Mouse (Mus musculus) right cerebral cortex, adult 18-20 months (tissue): ENCODE results near the gene Gm21860.
A peak's percentile ranks its signal among the peaks of the same experiment; 100 is the strongest.
"Not testable (repeated sequence)": the region's sequence is repeated elsewhere in the genome, so short reads cannot be mapped to it uniquely, and the experiment has no call there.

Experiments
- DNase-seq: peaks from one replicate; pipeline ENCODE4 v3.0.0; 2022; ENCODE audit warnings: mixed read lengths

Gm21860 gene

GRCm38 (mm10) chrY:90754721-90755120 is at the start of gene Gm21860:
Gene Gm21860 (minus strand): TSS chrY:90754821.
- DNase-seq: not testable (repeated sequence)

GRCm38 (mm10) chrY:90784438-90784837 is 29.8 kb upstream of the Gm21860 start, which contains the start of gene Gm47283:
Gene Gm47283 (plus strand): TSS chrY:90784738.
- not testable (repeated sequence) for DNase-seq

- DNase-seq: not testable (repeated sequence)
These were observed 9.4 kb downstream of the Gm21860 start for GRCm38 (mm10) chrY:90745256-90745655.

GRCm38 (mm10) chrY:90744381-90744981 is 10.1 kb downstream of the Gm21860 start:
- DNase-seq: peak; percentile 93

GRCm38 (mm10) chrY:90743811-90744220 is 10.8 kb downstream of the Gm21860 start:
- no peak for DNase-seq

GRCm38 (mm10) chrY:90743053-90743810 is 11.4 kb downstream of the Gm21860 start:
- DNase-seq: peak; percentile 39

- peak; percentile 12 for DNase-seq
These were observed 12.2 kb downstream of the Gm21860 start for GRCm38 (mm10) chrY:90742261-90743052.

GRCm38 (mm10) chrY:90741452-90742260 is 13.0 kb downstream of the Gm21860 start:
- peak; percentile 62 for DNase-seq

GRCm38 (mm10) chrY:90741006-90741405 is 13.6 kb downstream of the Gm21860 start:
- peak; percentile 54 for DNase-seq

GRCm38 (mm10) chrY:90740013-90740561 is 14.5 kb downstream of the Gm21860 start:
- DNase-seq: peak; percentile 28

GRCm38 (mm10) chrY:90739531-90740012 is 15.0 kb downstream of the Gm21860 start:
- DNase-seq: peak; percentile 63

- DNase-seq: peak; percentile 70
These were observed 15.6 kb downstream of the Gm21860 start for GRCm38 (mm10) chrY:90738841-90739530.

- DNase-seq: no peak
These were observed 16.3 kb downstream of the Gm21860 start for GRCm38 (mm10) chrY:90738431-90738680.

GRCm38 (mm10) chrY:90737606-90738430 is 16.8 kb downstream of the Gm21860 start:
- DNase-seq: no peak

GRCm38 (mm10) chrY:90736217-90737000 is 18.2 kb downstream of the Gm21860 start:
- DNase-seq: not testable (repeated sequence)

- DNase-seq: not testable (repeated sequence)
These were observed 19.3 kb downstream of the Gm21860 start for GRCm38 (mm10) chrY:90735181-90735895.

- DNase-seq: peak; percentile 53
These were observed 20.3 kb downstream of the Gm21860 start for GRCm38 (mm10) chrY:90734334-90734696.

GRCm38 (mm10) chrY:90733656-90734333 is 20.8 kb downstream of the Gm21860 start:
- DNase-seq: peak; percentile 54
